Mouse (Mus musculus): ENCODE data around the gene Socs7. TPM values are rescaled to one million over a fixed set of nuclear protein-coding genes. Genes with fewer than 3 reads are reported as not detected.

Gene Socs7
- polyA plus RNA-seq, 1 experiment from 2014 or later: 3.4 TPM

- DNase-seq (ENCODE audit: low spot score, missing footprints): peak; percentile 59
- Histone ChIP-seq H3K36me3 (ENCODE audit: control insufficient read depth, insufficient read depth, low read length) (peaks cover 11% of the 10 kb centered on the region; the same call in 1 of the 2 replicates), H3K27me3 (ENCODE audit: control insufficient read depth, insufficient read depth, low read length) (no peaks in the 10 kb centered on the region), H3K4me1 (ENCODE audit: control insufficient read depth, insufficient read depth, low read length) (no peaks in the 10 kb centered on the region), H3K27ac (ENCODE audit: low read depth, low read length) (no peak overlapping the region), H3K9me3 (ENCODE audit: control insufficient read depth, low read length) (no peaks in the 10 kb centered on the region), H3K4me3 (ENCODE audit: low read depth, low read length) (no peak overlapping the region), H3K9ac (ENCODE audit: low read length) (no peak overlapping the region), H3K4me2 (no peak overlapping the region)
- ATAC-seq (ENCODE audit: low FRiP score): no peak
- WGBS: 85% methylated on average over 11 of the region's 11 CpGs
Observed at GRCm38 (mm10) chr11:97394146-97394545, 31.8 kb downstream of the Socs7 start.

GRCm38 (mm10) chr11:97398506-97398905 lies 36.2 kb downstream of the Socs7 start:
- no peaks in the 10 kb centered on the region for H3K9me3 ChIP-seq (ENCODE audit: control insufficient read depth, low read length)
- 80% methylated on average over 2 of the region's 2 CpGs for WGBS
- no peak overlapping the region for H3K4me2 ChIP-seq
- no peak for ATAC-seq (ENCODE audit: low FRiP score)
- no peak overlapping the region for H3K4me3 ChIP-seq (ENCODE audit: low read depth, low read length)
- peaks cover 4% of the 10 kb centered on the region; the same call in 1 of the 2 replicates for H3K4me1 ChIP-seq (ENCODE audit: control insufficient read depth, insufficient read depth, low read length)
- no peaks in the 10 kb centered on the region for H3K27me3 ChIP-seq (ENCODE audit: control insufficient read depth, insufficient read depth, low read length)
- H3K36me3 ChIP-seq (ENCODE audit: control insufficient read depth, insufficient read depth, low read length): peaks cover 1% of the 10 kb centered on the region; the same call in 1 of the 2 replicates
- no peak overlapping the region for H3K27ac ChIP-seq (ENCODE audit: low read depth, low read length)
- no peak overlapping the region for H3K9ac ChIP-seq (ENCODE audit: low read length)
- no peak for DNase-seq (ENCODE audit: low spot score, missing footprints)

GRCm38 (mm10) chr11:97399958-97400710 lies 37.8 kb downstream of the Socs7 start:
- peak overlapping the region; percentile 17; the same call in 1 of the 2 replicates for H3K4me3 ChIP-seq (ENCODE audit: low read depth, low read length)
- no peaks in the 10 kb centered on the region for H3K27me3 ChIP-seq (ENCODE audit: control insufficient read depth, insufficient read depth, low read length)
- DNase-seq (ENCODE audit: low spot score, missing footprints): peak; percentile 96
- 5% methylated on average over 23 of the region's 23 CpGs for WGBS
- H3K27ac ChIP-seq (ENCODE audit: low read depth, low read length): no peak overlapping the region
- H3K9me3 ChIP-seq (ENCODE audit: control insufficient read depth, low read length): no peaks in the 10 kb centered on the region
- ATAC-seq (ENCODE audit: low FRiP score): peak; percentile 58
- peaks cover 14% of the 10 kb centered on the region for H3K4me1 ChIP-seq (ENCODE audit: control insufficient read depth, insufficient read depth, low read length)
- no peaks in the 10 kb centered on the region for H3K36me3 ChIP-seq (ENCODE audit: control insufficient read depth, insufficient read depth, low read length)
- H3K4me2 ChIP-seq: peak overlapping the region; percentile 51
- no peak overlapping the region for H3K9ac ChIP-seq (ENCODE audit: low read length)

GRCm38 (mm10) chr11:97401082-97401481 lies 38.7 kb downstream of the Socs7 start:
- Histone ChIP-seq H3K9ac (ENCODE audit: low read length) (no peak overlapping the region), H3K4me2 (no peak overlapping the region), H3K27ac (ENCODE audit: low read depth, low read length) (no peak overlapping the region), H3K36me3 (ENCODE audit: control insufficient read depth, insufficient read depth, low read length) (no peaks in the 10 kb centered on the region), H3K4me1 (ENCODE audit: control insufficient read depth, insufficient read depth, low read length) (peaks cover 18% of the 10 kb centered on the region), H3K9me3 (ENCODE audit: control insufficient read depth, low read length) (no peaks in the 10 kb centered on the region), H3K27me3 (ENCODE audit: control insufficient read depth, insufficient read depth, low read length) (peaks cover 4% of the 10 kb centered on the region; the same call in 1 of the 2 replicates), H3K4me3 (ENCODE audit: low read depth, low read length) (no peak overlapping the region)
- ATAC-seq (ENCODE audit: low FRiP score) (no peak), DNase-seq (ENCODE audit: low spot score, missing footprints) (peak; percentile 87)
- WGBS: 16% methylated on average over 6 of the region's 6 CpGs

GRCm38 (mm10) chr11:97401686-97402435 lies 39.5 kb downstream of the Socs7 start:
- ATAC-seq (ENCODE audit: low FRiP score): no peak
- no peak overlapping the region for H3K27ac ChIP-seq (ENCODE audit: low read depth, low read length)
- WGBS: 80% methylated on average over 3 of the region's 3 CpGs
- peaks cover 6% of the 10 kb centered on the region; the same call in 1 of the 2 replicates for H3K27me3 ChIP-seq (ENCODE audit: control insufficient read depth, insufficient read depth, low read length)
- peaks cover 18% of the 10 kb centered on the region for H3K4me1 ChIP-seq (ENCODE audit: control insufficient read depth, insufficient read depth, low read length)
- no peaks in the 10 kb centered on the region for H3K36me3 ChIP-seq (ENCODE audit: control insufficient read depth, insufficient read depth, low read length)
- no peak for DNase-seq (ENCODE audit: low spot score, missing footprints)
- H3K4me3 ChIP-seq (ENCODE audit: low read depth, low read length): no peak overlapping the region
- H3K9me3 ChIP-seq (ENCODE audit: control insufficient read depth, low read length): no peaks in the 10 kb centered on the region
- no peak overlapping the region for H3K9ac ChIP-seq (ENCODE audit: low read length)
- H3K4me2 ChIP-seq: no peak overlapping the region

- no peak for ATAC-seq (ENCODE audit: low FRiP score)
- Histone ChIP-seq H3K4me1 (ENCODE audit: control insufficient read depth, insufficient read depth, low read length) (peaks cover 18% of the 10 kb centered on the region), H3K4me2 (no peak overlapping the region), H3K27ac (ENCODE audit: low read depth, low read length) (no peak overlapping the region), H3K9ac (ENCODE audit: low read length) (no peak overlapping the region), H3K27me3 (ENCODE audit: control insufficient read depth, insufficient read depth, low read length) (peaks cover 6% of the 10 kb centered on the region; the same call in 1 of the 2 replicates), H3K36me3 (ENCODE audit: control insufficient read depth, insufficient read depth, low read length) (no peaks in the 10 kb centered on the region), H3K9me3 (ENCODE audit: control insufficient read depth, low read length) (no peaks in the 10 kb centered on the region), H3K4me3 (ENCODE audit: low read depth, low read length) (no peak overlapping the region)
- DNase-seq (ENCODE audit: low spot score, missing footprints): no peak
- WGBS: 8% methylated on average over 2 of the region's 2 CpGs
Observed at GRCm38 (mm10) chr11:97402746-97403145, 40.4 kb downstream of the Socs7 start.

- peaks cover 6% of the 10 kb centered on the region; the same call in 1 of the 2 replicates for H3K27me3 ChIP-seq (ENCODE audit: control insufficient read depth, insufficient read depth, low read length)
- H3K27ac ChIP-seq (ENCODE audit: low read depth, low read length): no peak overlapping the region; the same call in 1 of the 2 replicates
- 46% methylated on average over 8 of the region's 8 CpGs for WGBS
Observed at GRCm38 (mm10) chr11:97403614-97404183, 41.3 kb downstream of the Socs7 start.

GRCm38 (mm10) chr11:97404184-97404760 lies 41.9 kb downstream of the Socs7 start:
- H3K27ac ChIP-seq (ENCODE audit: low read depth, low read length): no peak overlapping the region
- H3K36me3 ChIP-seq (ENCODE audit: control insufficient read depth, insufficient read depth, low read length): no peaks in the 10 kb centered on the region
- peak overlapping the region; percentile 55 for H3K4me3 ChIP-seq (ENCODE audit: low read depth, low read length)
- peak; percentile 61 for ATAC-seq (ENCODE audit: low FRiP score)
- peak overlapping the region; percentile 63 for H3K9ac ChIP-seq (ENCODE audit: low read length)
- peaks cover 6% of the 10 kb centered on the region; the same call in 1 of the 2 replicates for H3K27me3 ChIP-seq (ENCODE audit: control insufficient read depth, insufficient read depth, low read length)
- H3K9me3 ChIP-seq (ENCODE audit: control insufficient read depth, low read length): no peaks in the 10 kb centered on the region
- WGBS: under 1% methylated on average over 61 of the region's 61 CpGs
- H3K4me2 ChIP-seq: peak overlapping the region; percentile 95
- H3K4me1 ChIP-seq (ENCODE audit: control insufficient read depth, insufficient read depth, low read length): peaks cover 18% of the 10 kb centered on the region
- no peak for DNase-seq (ENCODE audit: low spot score, missing footprints)

More at GRCm38 (mm10) chr11:97403614-97404183, 41.3 kb downstream of the Socs7 start:
- no peaks in the 10 kb centered on the region for H3K36me3 ChIP-seq (ENCODE audit: control insufficient read depth, insufficient read depth, low read length)
- peak overlapping the region; percentile 95 for H3K4me2 ChIP-seq
- peaks cover 18% of the 10 kb centered on the region for H3K4me1 ChIP-seq (ENCODE audit: control insufficient read depth, insufficient read depth, low read length)
- peak overlapping the region; percentile 55; the same call in 1 of the 2 replicates for H3K4me3 ChIP-seq (ENCODE audit: low read depth, low read length)
- no peaks in the 10 kb centered on the region for H3K9me3 ChIP-seq (ENCODE audit: control insufficient read depth, low read length)
- peak overlapping the region; percentile 63; the same call in 1 of the 2 replicates for H3K9ac ChIP-seq (ENCODE audit: low read length)
- no peak for ATAC-seq (ENCODE audit: low FRiP score)
- peak; percentile 89 for DNase-seq (ENCODE audit: low spot score, missing footprints)
